Mouse (Mus musculus) hindbrain, embryonic 13.5 days (tissue): ENCODE results near the gene Ralgapa2. TPM values are rescaled to one million over a fixed set of nuclear protein-coding genes. Genes with fewer than 3 reads are reported as not detected.

Experiments
- ATAC-seq: fragments of 200-750 bp; cut with Nextera tagmentation; 2 replicates; pipeline ENCODE4 v1.8.0; 2017; ENCODE audit warnings: moderate TSS enrichment; ENCODE audit not compliant: low FRiP score
- H3K27ac ChIP-seq: fragments of 300-500 bp; sonication (generic); 2 replicates; pipeline ENCODE4 v1.5.1; 2015; ENCODE audit warnings: inconsistent platforms, mild to moderate bottlenecking, moderate library complexity
- H3K27me3 ChIP-seq: fragments of 300-500 bp; sonication (generic); 2 replicates; pipeline ENCODE4 v1.6.1; 2015; ENCODE audit warnings: mild to moderate bottlenecking, inconsistent platforms
- H3K36me3 ChIP-seq: fragments of 300-500 bp; sonication (generic); 2 replicates; pipeline ENCODE4 v1.6.1; 2015; ENCODE audit warnings: mild to moderate bottlenecking, inconsistent platforms
- H3K4me1 ChIP-seq: fragments of 300-500 bp; sonication (generic); replicated peaks from 2 replicates; pipeline ENCODE4 v1.6.1; 2015; ENCODE audit warnings: inconsistent platforms
- H3K4me2 ChIP-seq: fragments of 300-500 bp; sonication (generic); 2 replicates; pipeline ENCODE4 v1.6.1; 2015; ENCODE audit warnings: inconsistent platforms, mild to moderate bottlenecking, moderate library complexity
- H3K4me3 ChIP-seq: fragments of 300-500 bp; sonication (generic); 2 replicates; pipeline ENCODE4 v1.5.1; 2015; ENCODE audit warnings: mild to moderate bottlenecking, inconsistent platforms
- H3K9ac ChIP-seq: fragments of 300-500 bp; sonication (generic); 2 replicates; pipeline ENCODE4 v1.6.1; 2015; ENCODE audit warnings: mild to moderate bottlenecking, inconsistent platforms
- H3K9me3 ChIP-seq: fragments of 300-500 bp; sonication (generic); 2 replicates; pipeline ENCODE4 v1.6.1; 2016; ENCODE audit warnings: inconsistent platforms
- WGBS: fragments of 180-500 bp; shearing (Covaris S2); methylation state at CpG from one replicate; pipeline ENCODE4 v1.1.7; 2015; 5-methylcytosine and 5-hydroxymethylcytosine counted together
- polyA plus RNA-seq: library from polyadenylated mRNA; unstranded; fragments of >200 nt; fragmentation: Nextera tagmentation; extraction: Ambion mirVana; gene quantifications from 2 replicates; pipeline ENCODE4 v1.2.1, GENCODE M21; 2015

Ralgapa2 gene
- 12.7 and 13.2 TPM in 2 replicates for polyA plus RNA-seq

GRCm38 (mm10) chr2:146511911-146512580 lies at the start of gene Ralgapa2:
Ralgapa2 (minus strand) TSS chr2:146512344.
- peak; percentile 98 for ATAC-seq
- Histone ChIP-seq H3K27ac (peak within 1 kb of the TSS; percentile 83), H3K4me1 (peaks cover 15% of the 10 kb centered on the region), H3K4me2 (peak within 1 kb of the TSS; percentile 76), H3K27me3 (no peaks in the 10 kb centered on the region), H3K36me3 (no peaks in the 10 kb centered on the region), H3K4me3 (peak within 1 kb of the TSS; percentile 89), H3K9me3 (no peaks in the 10 kb centered on the region), H3K9ac (peak within 1 kb of the TSS; percentile 95)
- WGBS, result under 1% methylated on average over 52 of the region's 57 CpGs

GRCm38 (mm10) chr2:146561505-146561904 lies 49.4 kb upstream of the Ralgapa2 start:
- Histone ChIP-seq H3K4me1 (no peaks in the 10 kb centered on the region), H3K4me3 (no peak overlapping the region), H3K9ac (no peak overlapping the region), H3K27ac (no peak overlapping the region), H3K4me2 (no peak overlapping the region), H3K27me3 (no peaks in the 10 kb centered on the region), H3K9me3 (no peaks in the 10 kb centered on the region), H3K36me3 (no peaks in the 10 kb centered on the region)
- WGBS, result 71% methylated on average over 3 of the region's 3 CpGs
- ATAC-seq, result no peak

GRCm38 (mm10) chr2:146560633-146561043 lies 48.5 kb upstream of the Ralgapa2 start:
- H3K9ac ChIP-seq, result no peak overlapping the region
- WGBS, result 86% methylated on average over 4 of the region's 4 CpGs
- no peaks in the 10 kb centered on the region for H3K9me3 ChIP-seq
- no peak overlapping the region for H3K4me3 ChIP-seq
- no peaks in the 10 kb centered on the region for H3K27me3 ChIP-seq
- no peak overlapping the region for H3K4me2 ChIP-seq
- H3K27ac ChIP-seq, result no peak overlapping the region
- H3K4me1 ChIP-seq, result no peaks in the 10 kb centered on the region
- no peaks in the 10 kb centered on the region for H3K36me3 ChIP-seq
- no peak for ATAC-seq

GRCm38 (mm10) chr2:146556148-146556547 lies 44.0 kb upstream of the Ralgapa2 start:
- H3K4me2 ChIP-seq, result no peak overlapping the region
- no peaks in the 10 kb centered on the region for H3K27me3 ChIP-seq
- H3K4me1 ChIP-seq, result no peaks in the 10 kb centered on the region
- no peak overlapping the region for H3K27ac ChIP-seq
- no peak overlapping the region for H3K4me3 ChIP-seq
- H3K9me3 ChIP-seq, result no peaks in the 10 kb centered on the region
- ATAC-seq, result no peak
- H3K9ac ChIP-seq, result no peak overlapping the region
- no peaks in the 10 kb centered on the region for H3K36me3 ChIP-seq

- Histone ChIP-seq H3K9ac (no peak overlapping the region), H3K36me3 (no peaks in the 10 kb centered on the region), H3K9me3 (no peaks in the 10 kb centered on the region), H3K27ac (no peak overlapping the region), H3K4me2 (no peak overlapping the region), H3K27me3 (no peaks in the 10 kb centered on the region), H3K4me1 (no peaks in the 10 kb centered on the region), H3K4me3 (no peak overlapping the region)
- 76% methylated on average over 5 of the region's 5 CpGs for WGBS
- no peak for ATAC-seq
These were observed 43.2 kb upstream of the Ralgapa2 start for GRCm38 (mm10) chr2:146555351-146555750.

GRCm38 (mm10) chr2:146553701-146554100 lies 41.6 kb upstream of the Ralgapa2 start:
- H3K4me3 ChIP-seq, result no peak overlapping the region
- no peak for ATAC-seq
- no peaks in the 10 kb centered on the region for H3K27me3 ChIP-seq
- H3K9me3 ChIP-seq, result no peaks in the 10 kb centered on the region
- no peak overlapping the region for H3K4me2 ChIP-seq
- no peak overlapping the region for H3K9ac ChIP-seq
- no peaks in the 10 kb centered on the region for H3K36me3 ChIP-seq
- peaks cover 9% of the 10 kb centered on the region for H3K4me1 ChIP-seq
- no peak overlapping the region for H3K27ac ChIP-seq
- WGBS, result 37% methylated on average over 2 of the region's 2 CpGs

- no peak for ATAC-seq
- no peaks in the 10 kb centered on the region for H3K9me3 ChIP-seq
- no peaks in the 10 kb centered on the region for H3K36me3 ChIP-seq
- H3K9ac ChIP-seq, result no peak overlapping the region
- H3K27me3 ChIP-seq, result no peaks in the 10 kb centered on the region
- no peak overlapping the region for H3K27ac ChIP-seq
- H3K4me1 ChIP-seq, result peaks cover 9% of the 10 kb centered on the region
- H3K4me3 ChIP-seq, result no peak overlapping the region
- no peak overlapping the region for H3K4me2 ChIP-seq
- 81% methylated on average over 4 of the region's 4 CpGs for WGBS
These were observed 39.7 kb upstream of the Ralgapa2 start for GRCm38 (mm10) chr2:146551818-146552217.

- H3K36me3 ChIP-seq, result no peaks in the 10 kb centered on the region
- WGBS, result 6% methylated on average over 6 of the region's 6 CpGs
- H3K9ac ChIP-seq, result no peak overlapping the region
- H3K4me2 ChIP-seq, result no peak overlapping the region
- peak; percentile 87 for ATAC-seq
- no peaks in the 10 kb centered on the region for H3K27me3 ChIP-seq
- H3K27ac ChIP-seq, result peak overlapping the region; percentile 52
- peaks cover 9% of the 10 kb centered on the region for H3K4me1 ChIP-seq
- H3K4me3 ChIP-seq, result no peak overlapping the region
- H3K9me3 ChIP-seq, result no peaks in the 10 kb centered on the region
These were observed 37.1 kb upstream of the Ralgapa2 start for GRCm38 (mm10) chr2:146549111-146549776.

- ATAC-seq, result no peak
- H3K27ac ChIP-seq, result no peak overlapping the region
- no peak overlapping the region for H3K4me3 ChIP-seq
- WGBS, result 85% methylated on average over 1 of the region's 1 CpGs
- H3K9me3 ChIP-seq, result peaks cover 6% of the 10 kb centered on the region; the same call in 1 of the 2 replicates
- H3K36me3 ChIP-seq, result no peaks in the 10 kb centered on the region
- no peak overlapping the region for H3K4me2 ChIP-seq
- H3K27me3 ChIP-seq, result no peaks in the 10 kb centered on the region
- peaks cover 5% of the 10 kb centered on the region for H3K4me1 ChIP-seq
- no peak overlapping the region for H3K9ac ChIP-seq
These were observed 32.1 kb upstream of the Ralgapa2 start for GRCm38 (mm10) chr2:146544155-146544814.

- no peak overlapping the region for H3K4me2 ChIP-seq
- WGBS, result 77% methylated on average over 8 of the region's 8 CpGs
- H3K36me3 ChIP-seq, result no peaks in the 10 kb centered on the region
- no peak overlapping the region for H3K27ac ChIP-seq
- no peak overlapping the region for H3K4me3 ChIP-seq
- H3K27me3 ChIP-seq, result no peaks in the 10 kb centered on the region
- H3K4me1 ChIP-seq, result no peaks in the 10 kb centered on the region
- ATAC-seq, result no peak
- H3K9ac ChIP-seq, result no peak overlapping the region
- no peaks in the 10 kb centered on the region for H3K9me3 ChIP-seq
These were observed 21.2 kb upstream of the Ralgapa2 start for GRCm38 (mm10) chr2:146533118-146533949.

GRCm38 (mm10) chr2:146532493-146532892 lies 20.3 kb upstream of the Ralgapa2 start:
- no peaks in the 10 kb centered on the region for H3K9me3 ChIP-seq
- no peak overlapping the region for H3K9ac ChIP-seq
- H3K36me3 ChIP-seq, result no peaks in the 10 kb centered on the region
- H3K27ac ChIP-seq, result no peak overlapping the region
- H3K4me3 ChIP-seq, result no peak overlapping the region
- H3K4me1 ChIP-seq, result no peaks in the 10 kb centered on the region
- WGBS, result 90% methylated on average over 3 of the region's 3 CpGs
- H3K27me3 ChIP-seq, result no peaks in the 10 kb centered on the region
- ATAC-seq, result no peak
- H3K4me2 ChIP-seq, result no peak overlapping the region

- Histone ChIP-seq H3K36me3 (no peaks in the 10 kb centered on the region), H3K27ac (no peak overlapping the region), H3K4me1 (no peaks in the 10 kb centered on the region), H3K9me3 (no peaks in the 10 kb centered on the region), H3K4me2 (no peak overlapping the region), H3K27me3 (no peaks in the 10 kb centered on the region), H3K4me3 (no peak overlapping the region), H3K9ac (no peak overlapping the region)
- no peak for ATAC-seq
- 80% methylated on average over 2 of the region's 2 CpGs for WGBS
These were observed 13.3 kb upstream of the Ralgapa2 start for GRCm38 (mm10) chr2:146525483-146525882.
